Mouse (Mus musculus): ENCODE measurements around the gene Ppp5c.

DNA sequence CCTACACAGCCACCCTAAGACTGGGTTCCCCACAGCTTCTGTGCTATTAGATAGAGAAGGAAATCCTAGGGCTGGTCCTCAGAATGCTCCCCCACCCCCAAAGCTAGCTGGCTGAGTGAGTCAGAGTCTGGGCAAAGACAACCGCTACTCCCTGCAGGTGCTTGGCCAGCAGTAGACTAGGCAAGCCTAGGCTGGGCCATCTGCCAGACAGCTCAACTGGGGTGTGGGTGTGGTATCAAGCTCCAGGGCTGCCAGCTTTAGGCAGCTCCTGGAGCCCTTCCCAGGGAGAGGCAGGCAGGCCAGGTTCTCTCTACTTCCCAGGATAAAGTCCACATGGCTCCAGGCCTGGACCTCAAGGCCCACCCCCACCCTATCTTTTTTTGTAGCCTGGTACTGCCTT, 10.7 kb downstream of the Ppp5c start:
- TF ChIP-seq CEBPB (IDR thresholded peaks at IDR 0.05; ENCODE audit: insufficient read depth, poor library complexity, severe bottlenecking) = no peak
- no peak for TF ChIP-seq POLR2A (IDR thresholded peaks at IDR 0.05; ENCODE audit: insufficient read length, low read depth)
- TF ChIP-seq MAX (IDR thresholded peaks at IDR 0.05; ENCODE audit: low read depth) = no peak
